Mouse (Mus musculus) layer of hippocampus, adult 9-11 months (tissue): ENCODE data around the gene Spata13.

ENCODE experiments used
- DNase-seq: peaks from one replicate; pipeline ENCODE4 v3.0.0; 2022

The Spata13 gene

GRCm38 (mm10) chr14:60682361-60683023 is 48.7 kb downstream of the Spata13 start:
- DNase-seq, result no peak

- no peak for DNase-seq
These were observed 50.2 kb downstream of the Spata13 start for GRCm38 (mm10) chr14:60683989-60684388.

GRCm38 (mm10) chr14:60686733-60687132 is 52.9 kb downstream of the Spata13 start:
- DNase-seq, result no peak

- no peak for DNase-seq
These were observed 53.4 kb downstream of the Spata13 start for GRCm38 (mm10) chr14:60687241-60687640.

GRCm38 (mm10) chr14:60688509-60689205 is 54.9 kb downstream of the Spata13 start:
- peak; percentile 57 for DNase-seq

GRCm38 (mm10) chr14:60689768-60690167 is 56.0 kb downstream of the Spata13 start:
- DNase-seq, result no peak

GRCm38 (mm10) chr14:60690631-60691030 is 56.8 kb downstream of the Spata13 start:
- no peak for DNase-seq

GRCm38 (mm10) chr14:60693122-60693536 is 59.3 kb downstream of the Spata13 start:
- DNase-seq, result no peak

GRCm38 (mm10) chr14:60693666-60694065 is 59.9 kb downstream of the Spata13 start:
- DNase-seq, result no peak

- DNase-seq, result no peak
These were observed 60.6 kb downstream of the Spata13 start for GRCm38 (mm10) chr14:60694215-60694997.

- DNase-seq, result no peak
These were observed 63.5 kb downstream of the Spata13 start for GRCm38 (mm10) chr14:60697351-60697750.

GRCm38 (mm10) chr14:60698980-60699379 is 65.2 kb downstream of the Spata13 start:
- DNase-seq, result peak; percentile 52

- DNase-seq, result no peak
These were observed 68.8 kb downstream of the Spata13 start for GRCm38 (mm10) chr14:60702377-60703140.

GRCm38 (mm10) chr14:60704510-60704909 is 70.7 kb downstream of the Spata13 start:
- no peak for DNase-seq

- DNase-seq, result peak; percentile 83
These were observed 71.2 kb downstream of the Spata13 start for GRCm38 (mm10) chr14:60704961-60705360.

- no peak for DNase-seq
These were observed 75.4 kb downstream of the Spata13 start for GRCm38 (mm10) chr14:60709192-60709591.

GRCm38 (mm10) chr14:60709749-60710148 is 75.9 kb downstream of the Spata13 start:
- no peak for DNase-seq

- no peak for DNase-seq
These were observed 77.4 kb downstream of the Spata13 start for GRCm38 (mm10) chr14:60711161-60711560.

GRCm38 (mm10) chr14:60711590-60712288 is 77.9 kb downstream of the Spata13 start:
- no peak for DNase-seq

GRCm38 (mm10) chr14:60712289-60712830 is 78.6 kb downstream of the Spata13 start:
- no peak for DNase-seq

- no peak for DNase-seq
These were observed 81.9 kb downstream of the Spata13 start for GRCm38 (mm10) chr14:60715686-60716085.

GRCm38 (mm10) chr14:60721304-60721703 is 87.5 kb downstream of the Spata13 start:
- DNase-seq, result no peak
